Mouse (Mus musculus): ENCODE measurements around the gene Ipo7. TPM values are rescaled to one million over a fixed set of nuclear protein-coding genes. Genes with fewer than 3 reads are reported as not detected.
"Not testable (repeated sequence)": the region's sequence is repeated elsewhere in the genome, so short reads cannot be mapped to it uniquely, and the experiment has no call there.

The Ipo7 gene
- polyA plus RNA-seq, 1 experiment from 2014 or later = 11.9 TPM

DNA sequence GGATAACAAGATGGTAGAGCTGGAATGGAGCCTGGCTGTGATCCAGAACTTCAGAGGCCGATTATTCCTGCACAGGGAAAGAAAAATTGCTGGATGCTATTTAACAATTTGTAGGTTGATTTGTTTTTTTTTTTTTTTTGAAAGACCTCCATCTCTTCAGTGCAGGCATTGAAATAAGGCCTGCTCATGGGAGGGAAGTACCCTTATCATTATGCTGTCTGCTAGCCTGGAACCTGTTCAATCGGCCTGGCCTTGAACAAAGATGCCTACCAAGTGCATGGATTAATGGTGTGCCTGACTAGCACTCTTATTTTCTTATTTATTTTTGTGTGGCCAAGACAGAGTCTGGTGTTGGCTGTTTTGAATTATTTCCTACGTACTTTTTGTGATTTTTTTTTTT is 12.3 kb downstream of the Ipo7 start:
- H3K9me3 ChIP-seq (ENCODE audit: low read length) = no peaks in the 10 kb centered on the region
- H3K27me3 ChIP-seq (ENCODE audit: insufficient read depth, low read length) = no peaks in the 10 kb centered on the region
- ATAC-seq = no peak
- H3K27ac ChIP-seq (ENCODE audit: low read depth) = no peak overlapping the region
- 73% methylated on average over 3 of the region's 3 CpGs for WGBS (ENCODE audit: insufficient replicate concordance)
- H3K9ac ChIP-seq (replicated peaks) = no peak overlapping the region
- TF ChIP-seq CTCF (IDR thresholded peaks at IDR 0.05; ENCODE audit: low read depth) (no peak), EP300 (IDR thresholded peaks at IDR 0.05; ENCODE audit: low read depth) (no peak)
- H3K36me3 ChIP-seq (replicated peaks; ENCODE audit: insufficient read depth, low read length) = peaks cover 50% of the 10 kb centered on the region
- no peak overlapping the region for H3K4me2 ChIP-seq (ENCODE audit: low read depth, low read length)
- H3K4me3 ChIP-seq (ENCODE audit: low read depth, low read length) = no peak overlapping the region
- H3K4me1 ChIP-seq (ENCODE audit: insufficient read depth) = no peaks in the 10 kb centered on the region
- no peak for DNase-seq

DNA sequence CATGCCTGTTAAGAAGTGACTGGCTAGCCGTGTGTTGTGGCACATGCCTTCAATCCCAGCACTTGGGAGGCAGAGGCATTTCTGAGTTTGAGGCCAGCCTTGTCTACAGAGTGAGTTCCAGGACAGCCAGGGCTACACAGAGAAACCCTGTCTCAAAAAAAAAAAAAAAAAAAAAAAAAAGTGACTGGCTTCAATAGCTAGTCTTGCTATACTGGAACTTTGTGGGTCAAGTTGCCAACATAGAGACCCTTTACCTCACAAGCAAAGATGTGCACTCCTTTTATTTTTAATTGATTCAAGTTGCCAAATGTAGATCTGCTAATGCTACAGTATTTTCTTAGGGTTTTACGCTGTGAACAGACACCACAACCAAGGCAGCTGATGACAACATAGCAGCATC is 39.6 kb downstream of the Ipo7 start:
- H3K9ac ChIP-seq (replicated peaks); H3K27me3 ChIP-seq (ENCODE audit: insufficient read depth, low read length); ATAC-seq; H3K4me3 ChIP-seq (ENCODE audit: low read depth, low read length); H3K4me2 ChIP-seq (ENCODE audit: low read depth, low read length); H3K9me3 ChIP-seq (ENCODE audit: low read length); DNase-seq; H3K27ac ChIP-seq (ENCODE audit: low read depth): not testable (repeated sequence)
- WGBS (ENCODE audit: insufficient replicate concordance) = 87% methylated on average over 2 of the region's 2 CpGs
- Histone ChIP-seq H3K4me1 (ENCODE audit: insufficient read depth) (peaks cover 11% of the 10 kb centered on the region), H3K36me3 (replicated peaks; ENCODE audit: insufficient read depth, low read length) (peaks cover 31% of the 10 kb centered on the region)

DNA sequence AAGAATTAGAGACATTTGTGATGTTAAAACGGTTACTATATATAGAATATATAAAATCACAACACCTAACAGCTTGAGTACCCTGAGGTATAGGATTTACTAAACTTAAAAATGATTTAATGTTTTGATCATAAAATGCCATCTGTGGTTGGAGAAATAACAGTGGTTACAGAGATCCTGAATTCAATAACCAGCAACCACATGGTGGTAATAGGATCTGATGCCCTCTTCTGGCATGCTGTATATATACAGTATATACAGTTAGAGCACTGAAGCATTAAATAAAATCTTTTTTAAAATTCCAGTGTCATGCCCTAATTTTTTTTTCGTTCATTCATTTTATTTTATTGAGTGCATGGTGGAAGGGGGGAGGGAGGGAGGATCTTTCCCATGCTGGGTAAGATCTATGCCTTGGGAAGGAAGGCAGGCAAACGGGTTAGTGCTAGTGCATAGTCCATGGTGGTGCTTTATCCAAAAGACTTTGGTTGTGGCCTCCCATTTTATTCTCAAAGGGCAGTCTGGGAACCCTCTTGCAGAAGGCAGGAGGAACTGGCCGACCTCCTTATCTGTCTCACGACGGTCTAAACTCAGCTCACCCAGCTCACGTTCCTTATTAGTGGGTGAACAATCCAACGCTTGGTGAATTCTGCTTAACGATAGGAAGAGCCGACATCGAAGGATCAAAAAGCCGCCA is 41.2 kb downstream of the Ipo7 start:
- no peaks in the 10 kb centered on the region for H3K9me3 ChIP-seq (ENCODE audit: low read length)
- H3K4me2 ChIP-seq (ENCODE audit: low read depth, low read length) = peak overlapping the region; percentile 77; the same call in 1 of the 2 replicates
- TF ChIP-seq CTCF (IDR thresholded peaks at IDR 0.05; ENCODE audit: low read depth) (peak; percentile 49), EP300 (IDR thresholded peaks at IDR 0.05; ENCODE audit: low read depth) (no peak)
- no peak overlapping the region for H3K27ac ChIP-seq (ENCODE audit: low read depth)
- WGBS (ENCODE audit: insufficient replicate concordance) = 70% methylated on average over 12 of the region's 12 CpGs
- H3K4me1 ChIP-seq (ENCODE audit: insufficient read depth) = peaks cover 26% of the 10 kb centered on the region
- no peaks in the 10 kb centered on the region for H3K27me3 ChIP-seq (ENCODE audit: insufficient read depth, low read length)
- DNase-seq (peak; percentile 18), ATAC-seq (no peak)
- no peak overlapping the region; the same call in 1 of the 2 replicates for H3K4me3 ChIP-seq (ENCODE audit: low read depth, low read length)
- H3K36me3 ChIP-seq (replicated peaks; ENCODE audit: insufficient read depth, low read length) = peaks cover 18% of the 10 kb centered on the region
- no peak overlapping the region for H3K9ac ChIP-seq (replicated peaks)

DNA sequence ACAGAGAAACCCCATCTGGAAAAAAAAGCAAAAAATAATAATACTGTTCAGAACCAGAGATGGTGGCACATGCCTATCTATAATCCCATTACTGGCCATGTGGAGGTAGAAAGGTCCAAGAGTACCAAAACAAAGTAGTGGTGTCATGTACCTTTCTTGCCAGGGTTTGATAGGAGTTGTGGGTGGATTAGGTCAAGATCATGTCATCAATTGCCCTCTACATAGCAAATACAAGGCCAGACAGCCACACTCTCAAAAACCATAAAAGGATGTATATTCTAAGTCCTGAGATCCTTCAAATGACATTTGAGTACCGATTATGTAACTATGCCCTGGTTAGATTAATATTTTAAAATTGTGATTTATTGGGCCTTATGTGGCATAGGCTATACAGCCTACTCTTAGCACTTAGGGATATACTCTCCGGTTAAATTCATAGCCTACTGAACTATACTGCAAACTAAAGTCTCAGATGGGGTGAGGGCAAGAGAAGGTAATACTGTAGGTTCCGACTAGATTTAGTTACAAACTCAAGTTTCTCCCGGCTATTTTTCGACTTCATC is 42.1 kb downstream of the Ipo7 start:
- H3K9me3 ChIP-seq (ENCODE audit: low read length) = no peaks in the 10 kb centered on the region
- H3K9ac ChIP-seq (replicated peaks) = peak overlapping the region; percentile 99
- TF ChIP-seq EP300 (IDR thresholded peaks at IDR 0.05; ENCODE audit: low read depth) (no peak), CTCF (IDR thresholded peaks at IDR 0.05; ENCODE audit: low read depth) (no peak)
- H3K4me3 ChIP-seq (ENCODE audit: low read depth, low read length) = peak overlapping the region; percentile 92
- no peaks in the 10 kb centered on the region for H3K27me3 ChIP-seq (ENCODE audit: insufficient read depth, low read length)
- peaks cover 28% of the 10 kb centered on the region for H3K4me1 ChIP-seq (ENCODE audit: insufficient read depth)
- 16% methylated on average over 5 of the region's 5 CpGs for WGBS (ENCODE audit: insufficient replicate concordance)
- peaks cover 13% of the 10 kb centered on the region for H3K36me3 ChIP-seq (replicated peaks; ENCODE audit: insufficient read depth, low read length)
- peak overlapping the region; percentile 77 for H3K4me2 ChIP-seq (ENCODE audit: low read depth, low read length)
- DNase-seq (no peak), ATAC-seq (no peak)
- H3K27ac ChIP-seq (ENCODE audit: low read depth) = peak overlapping the region; percentile 99

DNA sequence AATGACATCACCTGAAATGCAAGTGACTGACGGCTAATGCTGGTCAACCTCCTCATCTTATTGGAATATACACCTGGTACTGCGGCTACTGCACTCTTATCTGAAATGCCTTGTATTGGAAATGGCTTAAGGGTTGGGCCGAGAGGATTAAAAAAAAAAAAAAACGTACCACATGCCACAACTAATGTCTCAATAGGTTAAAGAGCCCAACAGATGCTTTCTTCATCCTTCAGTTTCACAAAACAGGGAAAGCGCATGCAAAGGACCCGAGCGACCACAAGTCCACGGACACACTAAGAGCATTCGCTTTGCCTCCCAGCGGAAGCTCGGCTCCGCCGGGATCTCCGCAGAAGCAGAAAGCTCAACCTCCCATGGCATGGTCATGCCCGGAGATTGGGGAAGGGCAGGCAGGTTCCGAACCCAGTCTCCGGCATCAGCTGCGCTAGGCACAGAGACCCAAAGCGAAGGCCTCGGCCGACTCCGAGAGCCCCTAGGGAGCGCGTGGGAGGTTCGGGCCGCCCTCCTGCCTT is 42.7 kb downstream of the Ipo7 start:
- Histone ChIP-seq H3K27me3 (ENCODE audit: insufficient read depth, low read length) (no peaks in the 10 kb centered on the region), H3K9me3 (ENCODE audit: low read length) (no peaks in the 10 kb centered on the region), H3K4me2 (ENCODE audit: low read depth, low read length) (peak overlapping the region; percentile 77), H3K9ac (replicated peaks) (peak overlapping the region; percentile 99), H3K27ac (ENCODE audit: low read depth) (peak overlapping the region; percentile 99), H3K4me1 (ENCODE audit: insufficient read depth) (peaks cover 28% of the 10 kb centered on the region), H3K4me3 (ENCODE audit: low read depth, low read length) (peak overlapping the region; percentile 92), H3K36me3 (replicated peaks; ENCODE audit: insufficient read depth, low read length) (peaks cover 11% of the 10 kb centered on the region)
- under 1% methylated on average over 26 of the region's 26 CpGs for WGBS (ENCODE audit: insufficient replicate concordance)
- no peak for DNase-seq
- peak; percentile 2 for ATAC-seq
- no peak for TF ChIP-seq CTCF (IDR thresholded peaks at IDR 0.05; ENCODE audit: low read depth)
- TF ChIP-seq EP300 (IDR thresholded peaks at IDR 0.05; ENCODE audit: low read depth) = no peak

DNA sequence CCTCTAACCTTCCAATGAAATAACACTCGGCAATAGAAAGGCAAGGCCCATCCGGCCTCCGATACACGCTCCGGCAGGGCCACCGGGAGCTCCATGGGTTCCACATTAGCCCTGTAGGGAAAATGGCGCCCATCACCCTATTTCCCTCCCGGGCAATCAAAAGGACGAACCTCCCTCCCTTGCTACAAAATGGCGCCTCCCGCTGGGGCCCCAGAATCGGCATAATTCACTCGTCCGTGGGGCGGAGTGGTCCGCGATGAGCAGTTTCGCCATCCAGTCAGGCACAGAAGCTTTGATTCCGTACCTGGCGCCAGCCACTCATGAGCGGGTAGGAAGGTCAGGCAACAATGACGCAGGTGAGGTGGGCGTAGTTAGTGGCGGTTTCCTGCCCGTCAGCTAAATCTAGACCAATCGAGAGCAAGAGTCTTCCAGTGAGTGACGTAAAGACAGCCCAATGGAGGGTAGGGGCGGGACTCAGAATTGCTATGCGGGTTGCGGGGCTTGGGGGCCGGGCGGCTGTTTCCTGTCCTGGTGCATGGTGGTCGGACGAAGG is 43.2 kb downstream of the Ipo7 start, which contains the start of gene Zfp143:
Gene Zfp143 (plus strand): TSS at position 19 of the 553 bp plus-strand sequence.
- peak within 1 kb of the TSS; percentile 99 for H3K9ac ChIP-seq (replicated peaks)

More for the DNA sequence above, 43.2 kb downstream of the Ipo7 start, which contains the start of gene Zfp143:
- peak; percentile 76 for TF ChIP-seq EP300 (IDR thresholded peaks at IDR 0.05; ENCODE audit: low read depth)
- no peak for TF ChIP-seq CTCF (IDR thresholded peaks at IDR 0.05; ENCODE audit: low read depth)
- Histone ChIP-seq H3K27me3 (ENCODE audit: insufficient read depth, low read length) (no peaks in the 10 kb centered on the region), H3K9me3 (ENCODE audit: low read length) (no peaks in the 10 kb centered on the region), H3K27ac (ENCODE audit: low read depth) (peak within 1 kb of the TSS; percentile 100), H3K4me2 (ENCODE audit: low read depth, low read length) (peak within 1 kb of the TSS; percentile 77), H3K4me3 (ENCODE audit: low read depth, low read length) (peak within 1 kb of the TSS; percentile 92), H3K4me1 (ENCODE audit: insufficient read depth) (peaks cover 28% of the 10 kb centered on the region), H3K36me3 (replicated peaks; ENCODE audit: insufficient read depth, low read length) (peaks cover 9% of the 10 kb centered on the region)
- WGBS (ENCODE audit: insufficient replicate concordance) = under 1% methylated on average over 34 of the region's 34 CpGs
- DNase-seq = peak; percentile 99
- peak; percentile 95 for ATAC-seq

All from liver, postnatal 0 days (tissue).